Mouse (Mus musculus) midbrain, embryonic 13.5 days (tissue): ENCODE results near the gene Nolc1. TPM values are rescaled to one million over a fixed set of nuclear protein-coding genes. Genes with fewer than 3 reads are reported as not detected.

Experiments used
- ATAC-seq: fragments of 200-750 bp; cut with Nextera tagmentation; 2 replicates; pipeline ENCODE4 v1.8.0; 2017; ENCODE audit warnings: mild to moderate bottlenecking, moderate TSS enrichment, moderate library complexity
- H3K27ac ChIP-seq: fragments of 300-500 bp; sonication (generic); 2 replicates; pipeline ENCODE4 v1.5.1; 2015; ENCODE audit warnings: inconsistent platforms, mild to moderate bottlenecking, moderate library complexity
- H3K27me3 ChIP-seq: fragments of 300-500 bp; sonication (generic); 2 replicates; pipeline ENCODE4 v1.6.1; 2015; ENCODE audit warnings: mild to moderate bottlenecking, inconsistent platforms
- H3K36me3 ChIP-seq: fragments of 300-500 bp; sonication (generic); 2 replicates; pipeline ENCODE4 v1.6.1; 2015; ENCODE audit warnings: mild to moderate bottlenecking, inconsistent platforms
- H3K4me1 ChIP-seq: fragments of 300-500 bp; sonication (generic); replicated peaks from 2 replicates; pipeline ENCODE4 v1.6.1; 2015; ENCODE audit warnings: inconsistent platforms
- H3K4me2 ChIP-seq: fragments of 300-500 bp; sonication (generic); replicated peaks from 2 replicates; pipeline ENCODE4 v1.6.1; 2015; ENCODE audit warnings: moderate library complexity, mild to moderate bottlenecking, inconsistent platforms
- H3K4me3 ChIP-seq: fragments of 300-500 bp; sonication (generic); replicated peaks from 2 replicates; pipeline ENCODE4 v1.5.1; 2015; ENCODE audit warnings: mild to moderate bottlenecking, inconsistent platforms
- H3K9ac ChIP-seq: fragments of 300-500 bp; sonication (generic); replicated peaks from 2 replicates; pipeline ENCODE4 v1.6.1; 2015; ENCODE audit warnings: mild to moderate bottlenecking, inconsistent platforms
- H3K9me3 ChIP-seq: fragments of 300-500 bp; sonication (generic); 2 replicates; pipeline ENCODE4 v1.6.1; 2016; ENCODE audit warnings: mild to moderate bottlenecking, inconsistent platforms
- whole genome bisulfite sequencing: fragments of 180-500 bp; shearing (Covaris S2); methylation state at CpG from one replicate; pipeline ENCODE4 v1.1.7; 2015; 5-methylcytosine and 5-hydroxymethylcytosine counted together
- polyA plus RNA-seq: library from polyadenylated mRNA; unstranded; fragments of >200 nt; fragmentation: Nextera tagmentation; extraction: Ambion mirVana; gene quantifications from 2 replicates; pipeline ENCODE4 v1.2.1, GENCODE M21; 2015

Nolc1 gene
- polyA plus RNA-seq, 1 experiment from 2014 or later: 82.9 TPM

GRCm38 (mm10) chr19:46044993-46045695, 30.5 kb upstream of the Nolc1 start, which contains the start of gene Ldb1:
Ldb1 (minus strand) TSS chr19:46045214.
- Histone ChIP-seq H3K27me3 (no peaks in the 10 kb centered on the region), H3K36me3 (no peaks in the 10 kb centered on the region), H3K9ac (peak within 1 kb of the TSS; percentile 99), H3K4me1 (peaks cover 57% of the 10 kb centered on the region), H3K9me3 (no peaks in the 10 kb centered on the region), H3K4me3 (peak within 1 kb of the TSS; percentile 97), H3K27ac (peak within 1 kb of the TSS; percentile 98), H3K4me2 (peak within 1 kb of the TSS; percentile 100)
- peak; percentile 72 for ATAC-seq
- WGBS: under 1% methylated on average over 79 of the region's 84 CpGs

- Histone ChIP-seq H3K9ac (peak overlapping the region; percentile 99), H3K4me3 (peak overlapping the region; percentile 97), H3K4me2 (peak overlapping the region; percentile 100), H3K27me3 (no peaks in the 10 kb centered on the region), H3K27ac (peak overlapping the region; percentile 98), H3K4me1 (peaks cover 50% of the 10 kb centered on the region), H3K9me3 (no peaks in the 10 kb centered on the region), H3K36me3 (no peaks in the 10 kb centered on the region)
- WGBS: 0% methylated on average over 7 of the region's 7 CpGs
- ATAC-seq: peak; percentile 18
Measured at GRCm38 (mm10) chr19:46045696-46046311, 29.9 kb upstream of the Nolc1 start.

GRCm38 (mm10) chr19:46046621-46047025, 29.0 kb upstream of the Nolc1 start:
- H3K4me2 ChIP-seq: peak overlapping the region; percentile 100; the same call in 1 of the 2 replicates
- H3K4me3 ChIP-seq: no peak overlapping the region
- H3K36me3 ChIP-seq: no peaks in the 10 kb centered on the region
- H3K27ac ChIP-seq: peak overlapping the region; percentile 98
- H3K4me1 ChIP-seq: peaks cover 42% of the 10 kb centered on the region
- no peaks in the 10 kb centered on the region for H3K27me3 ChIP-seq
- 5% methylated on average over 10 of the region's 10 CpGs for WGBS
- H3K9ac ChIP-seq: no peak overlapping the region
- ATAC-seq: no peak
- no peaks in the 10 kb centered on the region for H3K9me3 ChIP-seq

DNA sequence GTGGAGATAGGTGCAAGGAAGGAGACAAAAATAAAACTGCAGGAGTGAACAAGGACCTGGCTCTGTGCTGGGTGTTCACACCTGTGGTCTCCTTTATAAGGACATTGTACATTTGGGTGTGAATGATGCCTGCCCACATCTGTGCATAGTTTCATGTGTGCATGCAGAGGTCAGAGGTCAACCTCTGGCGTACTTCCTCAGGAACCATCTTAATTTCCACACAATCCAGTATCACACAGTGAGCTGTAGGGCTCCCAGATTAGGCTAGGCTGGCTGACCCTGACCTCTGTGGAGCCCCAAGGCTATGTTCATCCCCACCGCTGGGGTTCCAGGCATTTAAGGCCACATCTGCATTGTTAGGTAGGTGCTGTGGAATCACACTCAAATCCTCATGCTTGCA, 28.2 kb upstream of the Nolc1 start:
- Histone ChIP-seq H3K27ac (peak overlapping the region; percentile 98; the same call in 1 of the 2 replicates), H3K36me3 (no peaks in the 10 kb centered on the region), H3K4me2 (no peak overlapping the region), H3K4me1 (peaks cover 34% of the 10 kb centered on the region), H3K9me3 (no peaks in the 10 kb centered on the region), H3K4me3 (no peak overlapping the region), H3K9ac (no peak overlapping the region), H3K27me3 (no peaks in the 10 kb centered on the region)
- 69% methylated on average over 2 of the region's 2 CpGs for WGBS
- ATAC-seq: no peak

DNA sequence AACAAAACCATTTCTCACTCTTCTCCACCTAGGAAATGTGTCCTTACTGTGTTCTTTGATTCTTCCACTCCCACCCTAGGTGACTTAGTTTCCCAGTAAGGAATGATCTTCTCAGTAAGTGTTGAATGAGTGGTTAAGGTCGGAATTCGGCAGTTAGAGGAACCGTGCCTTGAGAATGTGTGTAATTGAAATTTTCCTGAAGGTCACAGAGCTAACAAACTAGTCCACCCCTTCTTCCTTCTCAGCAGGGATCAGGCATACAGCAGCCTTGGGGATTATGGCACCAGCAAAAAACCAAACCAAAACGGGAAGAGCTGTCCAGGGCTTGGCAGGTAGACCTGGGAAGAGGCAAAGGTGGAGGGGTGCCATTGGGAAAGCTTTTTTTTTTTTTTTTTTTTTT, 26.5 kb upstream of the Nolc1 start:
- peaks cover 17% of the 10 kb centered on the region for H3K4me1 ChIP-seq
- H3K9me3 ChIP-seq: no peaks in the 10 kb centered on the region
- ATAC-seq: no peak
- no peak overlapping the region for H3K4me2 ChIP-seq
- no peaks in the 10 kb centered on the region for H3K36me3 ChIP-seq
- WGBS: 71% methylated on average over 4 of the region's 4 CpGs
- no peaks in the 10 kb centered on the region for H3K27me3 ChIP-seq
- no peak overlapping the region for H3K9ac ChIP-seq
- no peak overlapping the region for H3K4me3 ChIP-seq
- H3K27ac ChIP-seq: no peak overlapping the region

- Histone ChIP-seq H3K36me3 (no peaks in the 10 kb centered on the region), H3K27me3 (no peaks in the 10 kb centered on the region), H3K9ac (no peak overlapping the region), H3K4me2 (no peak overlapping the region), H3K9me3 (no peaks in the 10 kb centered on the region), H3K4me3 (no peak overlapping the region), H3K4me1 (peaks cover 14% of the 10 kb centered on the region), H3K27ac (no peak overlapping the region)
- ATAC-seq: no peak
- WGBS: 82% methylated on average over 2 of the region's 2 CpGs
Measured at GRCm38 (mm10) chr19:46050462-46050861, 25.2 kb upstream of the Nolc1 start.

DNA sequence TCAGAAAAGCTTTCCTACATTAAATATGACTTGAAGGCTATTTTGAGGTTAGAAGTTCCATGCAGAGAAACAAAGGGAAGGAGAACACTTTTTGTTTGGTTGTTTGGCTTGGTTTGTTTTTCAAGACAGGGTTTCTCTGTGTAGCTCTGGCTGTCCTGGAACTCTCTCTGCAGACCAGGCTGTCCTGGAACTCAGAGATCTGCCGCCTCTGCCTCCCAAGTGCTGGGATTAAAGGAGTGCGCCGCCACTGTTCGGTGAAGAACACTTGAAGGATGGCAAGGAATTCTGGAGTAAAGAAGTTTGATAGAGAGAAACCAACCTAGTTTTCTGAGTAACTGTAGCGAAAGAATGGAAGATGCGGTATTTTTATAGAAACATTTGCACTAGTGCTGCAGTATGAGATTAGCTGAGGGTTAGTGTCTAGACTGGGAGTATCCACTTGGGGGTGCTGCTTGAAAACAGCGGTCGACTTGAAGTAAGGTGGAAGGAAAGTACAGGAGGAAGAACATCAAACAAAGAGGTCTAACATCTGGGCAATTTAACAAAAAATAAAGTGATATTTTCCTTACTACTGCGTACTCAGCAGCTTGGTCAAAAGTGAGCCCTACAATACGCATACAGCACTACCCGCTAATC, 19.8 kb upstream of the Nolc1 start:
- H3K4me2 ChIP-seq: peak overlapping the region; percentile 93
- 0 out of 2 replicates have a peak overlapping the region, but pooled peaks have one; percentile 28 for H3K9ac ChIP-seq
- under 1% methylated on average over 11 of the region's 11 CpGs for WGBS
- H3K4me1 ChIP-seq: peaks cover 16% of the 10 kb centered on the region
- peak overlapping the region; percentile 67 for H3K4me3 ChIP-seq
- H3K27me3 ChIP-seq: no peaks in the 10 kb centered on the region
- H3K27ac ChIP-seq: peak overlapping the region; percentile 2; the same call in 1 of the 2 replicates
- H3K36me3 ChIP-seq: no peaks in the 10 kb centered on the region
- peak; percentile 81 for ATAC-seq
- no peaks in the 10 kb centered on the region for H3K9me3 ChIP-seq

DNA sequence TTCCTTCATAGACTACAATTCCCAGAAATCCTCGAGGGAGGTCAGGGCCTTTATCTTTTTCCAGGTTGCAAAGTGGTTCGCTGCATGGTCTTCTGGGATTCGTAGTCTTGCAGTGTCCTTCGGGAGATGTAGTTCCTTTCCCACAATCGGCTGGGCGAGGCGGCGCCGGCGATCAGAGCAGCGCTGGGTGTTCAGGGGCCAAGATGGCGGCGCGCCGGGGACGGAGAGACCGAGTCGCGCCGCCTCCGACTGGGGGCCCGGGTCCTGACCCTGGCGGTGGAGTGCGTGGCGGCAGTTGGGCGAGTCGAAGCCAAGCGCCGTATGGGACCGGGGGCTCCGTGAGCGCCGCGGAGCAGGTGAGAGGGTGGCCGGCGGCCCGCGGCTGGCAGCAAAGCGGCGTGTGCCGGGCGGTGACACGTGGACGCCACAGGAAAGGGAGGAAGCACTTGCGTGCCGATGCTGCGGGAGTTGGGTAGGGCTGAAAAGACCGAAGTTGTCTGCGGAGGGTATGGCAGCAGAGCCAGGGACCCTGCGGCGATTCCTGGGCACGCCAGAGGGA, 19.2 kb upstream of the Nolc1 start:
- Histone ChIP-seq H3K9ac (peak overlapping the region; percentile 71), H3K36me3 (peaks cover 5% of the 10 kb centered on the region; the same call in 1 of the 2 replicates), H3K4me2 (peak overlapping the region; percentile 93), H3K4me1 (peaks cover 16% of the 10 kb centered on the region), H3K9me3 (no peaks in the 10 kb centered on the region), H3K27me3 (no peaks in the 10 kb centered on the region), H3K27ac (peak overlapping the region; percentile 84), H3K4me3 (peak overlapping the region; percentile 67)
- peak; percentile 98 for ATAC-seq
- under 1% methylated on average over 52 of the region's 52 CpGs for WGBS

DNA sequence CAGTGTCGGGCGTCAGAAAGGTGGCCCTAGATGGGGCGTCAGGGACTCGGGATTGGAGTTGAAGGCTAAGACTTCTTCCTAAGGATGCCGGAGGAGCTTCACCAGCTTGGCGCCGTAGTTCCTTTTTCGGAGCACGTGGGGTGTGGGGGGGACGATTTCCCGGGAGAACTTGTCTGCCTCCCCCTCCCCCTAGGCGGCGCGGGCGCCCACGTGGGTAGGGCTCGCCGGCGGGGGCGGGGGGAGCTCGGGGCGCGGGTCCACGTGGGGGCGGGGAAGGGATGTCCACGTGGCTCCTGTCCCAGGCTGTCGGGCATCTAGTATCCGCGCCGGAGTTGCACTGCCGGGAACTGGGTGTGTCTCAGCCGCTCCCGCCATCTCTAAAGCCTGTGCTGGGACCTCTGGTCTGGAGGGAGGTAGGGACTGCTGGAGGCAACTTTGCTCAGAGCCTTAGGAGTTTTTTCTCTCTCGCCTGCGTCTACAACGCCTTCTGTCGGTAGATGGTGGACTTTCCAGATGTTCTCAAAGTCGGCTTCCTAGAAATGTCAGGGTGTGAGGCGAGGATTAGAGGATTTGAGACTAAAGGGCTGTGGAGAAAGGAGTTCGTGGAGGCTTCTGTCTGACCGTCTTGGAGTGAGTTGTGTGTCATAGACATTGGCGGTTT, 18.6 kb upstream of the Nolc1 start:
- peak; percentile 72 for ATAC-seq
- 1% methylated on average over 40 of the region's 42 CpGs for WGBS
- H3K9me3 ChIP-seq: no peaks in the 10 kb centered on the region
- H3K9ac ChIP-seq: peak overlapping the region; percentile 71
- peak overlapping the region; percentile 84 for H3K27ac ChIP-seq
- H3K27me3 ChIP-seq: no peaks in the 10 kb centered on the region
- H3K4me2 ChIP-seq: peak overlapping the region; percentile 93
- H3K36me3 ChIP-seq: peaks cover 11% of the 10 kb centered on the region
- peak overlapping the region; percentile 67 for H3K4me3 ChIP-seq
- peaks cover 16% of the 10 kb centered on the region for H3K4me1 ChIP-seq

GRCm38 (mm10) chr19:46058466-46058865, 17.2 kb upstream of the Nolc1 start:
- 90% methylated on average over 7 of the region's 7 CpGs for WGBS
- no peak overlapping the region for H3K9ac ChIP-seq
- ATAC-seq: no peak
- peaks cover 16% of the 10 kb centered on the region for H3K4me1 ChIP-seq
- H3K9me3 ChIP-seq: no peaks in the 10 kb centered on the region
- no peak overlapping the region for H3K4me3 ChIP-seq
- H3K27me3 ChIP-seq: no peaks in the 10 kb centered on the region
- no peak overlapping the region for H3K27ac ChIP-seq
- H3K36me3 ChIP-seq: peaks cover 25% of the 10 kb centered on the region
- H3K4me2 ChIP-seq: no peak overlapping the region

- no peak overlapping the region for H3K4me2 ChIP-seq
- no peak overlapping the region for H3K9ac ChIP-seq
- H3K9me3 ChIP-seq: no peaks in the 10 kb centered on the region
- no peaks in the 10 kb centered on the region for H3K27me3 ChIP-seq
- peaks cover 49% of the 10 kb centered on the region for H3K36me3 ChIP-seq
- H3K27ac ChIP-seq: no peak overlapping the region
- H3K4me1 ChIP-seq: peaks cover 14% of the 10 kb centered on the region
- H3K4me3 ChIP-seq: no peak overlapping the region
- no peak for ATAC-seq
- WGBS: 92% methylated on average over 6 of the region's 6 CpGs
Measured at GRCm38 (mm10) chr19:46060845-46061244, 14.8 kb upstream of the Nolc1 start.
